Mouse (Mus musculus): ENCODE data around the gene Ccm2.

GRCm38 (mm10) chr11:6520507-6521173 is 26.0 kb upstream of the Ccm2 start, which contains the start of gene Myo1g:
- no peak for TF ChIP-seq POLR2A (IDR thresholded peaks at IDR 0.05; ENCODE audit: low read depth, low read length)
- no peak for TF ChIP-seq CTCF (conservative IDR thresholded peaks at IDR 0.05; ENCODE audit: insufficient read depth, insufficient read length, low read depth, low read length)

Data from kidney, adult 2 months (tissue).